Mouse (Mus musculus) monocyte, adult 2 months (primary cell): Measurements from ENCODE around the gene Lmbr1l.
A peak's percentile ranks its signal among the peaks of the same experiment; 100 is the strongest.
"Not testable (repeated sequence)": the region's sequence is repeated elsewhere in the genome, so short reads cannot be mapped to it uniquely, and the experiment has no call there.

Experiments used
- DNase-seq, 2 experiments: peaks; one replicate each; pipeline ENCODE4 v3.0.0; 2022; ENCODE audit warnings: low spot score in 2 of 2, low read depth in 1 of 2

Lmbr1l gene

GRCm38 (mm10) chr15:98940816-98941215, 22.8 kb upstream of the Lmbr1l start:
- DNase-seq: no peak

GRCm38 (mm10) chr15:98934217-98934839, 16.3 kb upstream of the Lmbr1l start, which contains the start of gene Tuba1b:
Gene Tuba1b (minus strand): TSS chr15:98934565.
- peak; percentile 76 to 79 for DNase-seq

GRCm38 (mm10) chr15:98933833-98934216, 15.8 kb upstream of the Lmbr1l start:
- peak; percentile 80 to 85 for DNase-seq

- not testable (repeated sequence) for DNase-seq
Observed at GRCm38 (mm10) chr15:98933004-98933671, 15.1 kb upstream of the Lmbr1l start.

GRCm38 (mm10) chr15:98930998-98931397, 13.0 kb upstream of the Lmbr1l start:
- no peak for DNase-seq

- DNase-seq: no peak
Observed at GRCm38 (mm10) chr15:98930017-98930734, 12.1 kb upstream of the Lmbr1l start.

- no peak for DNase-seq
Observed at GRCm38 (mm10) chr15:98928598-98929240, 10.7 kb upstream of the Lmbr1l start.

- no peak for DNase-seq
Observed at GRCm38 (mm10) chr15:98927566-98927965, 9.5 kb upstream of the Lmbr1l start.

- DNase-seq: no peak
Observed at GRCm38 (mm10) chr15:98924682-98925081, 6.7 kb upstream of the Lmbr1l start.

- no peak for DNase-seq
Observed at GRCm38 (mm10) chr15:98923031-98923537, 5.1 kb upstream of the Lmbr1l start.

- no peak for DNase-seq
Observed at GRCm38 (mm10) chr15:98922581-98922980, 4.5 kb upstream of the Lmbr1l start.

GRCm38 (mm10) chr15:98921510-98921909, 3.5 kb upstream of the Lmbr1l start:
- no peak for DNase-seq

- DNase-seq: not testable (repeated sequence)
Observed at GRCm38 (mm10) chr15:98918499-98918895, 466 bp upstream of the Lmbr1l start.

GRCm38 (mm10) chr15:98917091-98917490, 940 bp downstream of the Lmbr1l start:
- no peak for DNase-seq

- no peak for DNase-seq
Observed at GRCm38 (mm10) chr15:98916016-98916415, 2.0 kb downstream of the Lmbr1l start.

- DNase-seq: no peak
Observed at GRCm38 (mm10) chr15:98914903-98915302, 3.1 kb downstream of the Lmbr1l start.

GRCm38 (mm10) chr15:98904692-98905091, 13.3 kb downstream of the Lmbr1l start:
- DNase-seq: no peak

- no peak for DNase-seq
Observed at GRCm38 (mm10) chr15:98902600-98902999, 15.4 kb downstream of the Lmbr1l start.

GRCm38 (mm10) chr15:98901530-98901929, 16.5 kb downstream of the Lmbr1l start:
- no peak for DNase-seq

GRCm38 (mm10) chr15:98897928-98898800, 19.9 kb downstream of the Lmbr1l start, which contains the start of gene Dhh:
Gene Dhh (minus strand): TSS chr15:98898540.
- DNase-seq: no peak
